Mouse (Mus musculus) MEL (cell line): ENCODE data around the gene Cdkl5. TPM values are rescaled to one million over a fixed set of nuclear protein-coding genes. Genes with fewer than 3 reads are reported as not detected.

Experiments used
- DNase-seq: peaks from one replicate; pipeline ENCODE4 v3.0.0; 2011; ENCODE audit warnings: low read depth, low spot score
- H3K27ac ChIP-seq: 2 replicates; pipeline ENCODE4 v1.5.1; 2012; ENCODE audit warnings: low read depth, mild to moderate bottlenecking, control low read depth, low read length, moderate library complexity; ENCODE audit not compliant: control insufficient read depth
- H3K27me3 ChIP-seq, 2 experiments: fragments of 150-350 bp in 1 of 2; sonication (generic) in 1 of 2; 2 replicates each; pipeline ENCODE4 v1.6.1; 2012; ENCODE audit warnings: low read length in 2 of 2, mild to moderate bottlenecking in 2 of 2, improper control_type of control experiment in 1 of 2, moderate library complexity in 1 of 2; ENCODE audit not compliant: insufficient read depth in 2 of 2, control insufficient read depth in 1 of 2
- H3K36me3 ChIP-seq, 2 experiments: 2 replicates each; pipeline ENCODE4 v1.6.1; 2012 to 2014; ENCODE audit warnings: low read length in 2 of 2, improper control_type of control experiment in 1 of 2, inconsistent platforms in 1 of 2, mild to moderate bottlenecking in 1 of 2; ENCODE audit not compliant: insufficient read depth in 2 of 2, control insufficient read depth in 1 of 2
- H3K4me1 ChIP-seq, 2 experiments: fragments of 150-350 bp in 1 of 2; sonication (generic) in 1 of 2; 2 replicates each; pipeline ENCODE4 v1.6.1; 2012; ENCODE audit warnings: low read length in 2 of 2, improper control_type of control experiment in 1 of 2, mild to moderate bottlenecking in 1 of 2; ENCODE audit not compliant: insufficient read depth in 2 of 2, control insufficient read depth in 1 of 2
- H3K4me3 ChIP-seq, 2 experiments: fragments of 150-350 bp in 1 of 2; sonication (generic) in 1 of 2; 2 replicates each; pipeline ENCODE4 v1.5.1; 2012; ENCODE audit warnings: low read depth in 2 of 2, low read length in 2 of 2, mild to moderate bottlenecking in 2 of 2, moderate library complexity in 2 of 2, control low read depth in 1 of 2, improper control_type of control experiment in 1 of 2; ENCODE audit not compliant: control insufficient read depth in 1 of 2, insufficient read depth in 1 of 2
- H3K79me2 ChIP-seq: 2 replicates; pipeline ENCODE4 v1.6.1; 2012; ENCODE audit warnings: mild to moderate bottlenecking, low read length, moderate library complexity; ENCODE audit not compliant: control insufficient read depth, poor library complexity, insufficient read depth
- H3K9ac ChIP-seq: 2 replicates; pipeline ENCODE4 v1.6.1; 2012; ENCODE audit warnings: low read depth, mild to moderate bottlenecking, control low read depth, low read length, moderate library complexity; ENCODE audit not compliant: control insufficient read depth, poor library complexity, severe bottlenecking
- H3K9me3 ChIP-seq: fragments of 150-350 bp; sonication (generic); replicated peaks from 2 replicates; pipeline ENCODE4 v1.6.1; 2012; ENCODE audit warnings: mild to moderate bottlenecking, low read length, improper control_type of control experiment, moderate library complexity; ENCODE audit not compliant: insufficient read depth
- BHLHE40 ChIP-seq: IDR thresholded peaks from 2 replicates; pipeline ENCODE4 v1.6.1; 2012; ENCODE audit warnings: low read depth, mild to moderate bottlenecking, inconsistent platforms, low read length, improper control_type of control experiment, borderline replicate concordance
- CHD1 ChIP-seq: IDR thresholded peaks from 2 replicates; pipeline ENCODE4 v1.6.1; 2012; ENCODE audit warnings: low read depth, mild to moderate bottlenecking, inconsistent platforms, low read length, improper control_type of control experiment
- E2F4 ChIP-seq: IDR thresholded peaks from 2 replicates; pipeline ENCODE4 v1.6.1; 2011; ENCODE audit warnings: low read depth, low read length, improper control_type of control experiment, borderline replicate concordance
- EP300 ChIP-seq, 2 experiments: IDR thresholded peaks; 2 replicates each; pipeline ENCODE4 v1.6.1; 2011; ENCODE audit warnings: improper control_type of control experiment in 2 of 2, low read length in 2 of 2, low read depth in 1 of 2, mild to moderate bottlenecking in 1 of 2
- ETS1 ChIP-seq: IDR thresholded peaks from 2 replicates; pipeline ENCODE4 v1.6.1; 2012; ENCODE audit warnings: low read depth, mild to moderate bottlenecking, inconsistent platforms, low read length, improper control_type of control experiment, moderate library complexity
- GATA1 ChIP-seq: IDR thresholded peaks from 2 replicates; pipeline ENCODE4 v1.6.1; 2011; ENCODE audit warnings: low read depth, low read length, improper control_type of control experiment
- HCFC1 ChIP-seq: IDR thresholded peaks from 2 replicates; pipeline ENCODE4 v1.6.1; 2012; ENCODE audit warnings: low read depth, mild to moderate bottlenecking, inconsistent platforms, low read length, improper control_type of control experiment, moderate library complexity
- JUND ChIP-seq: IDR thresholded peaks from 2 replicates; pipeline ENCODE4 v1.6.1; 2011; ENCODE audit warnings: low read depth, mild to moderate bottlenecking, improper control_type of control experiment, low read length
- KAT2A ChIP-seq: conservative IDR thresholded peaks from 2 replicates; pipeline ENCODE4 v1.6.1; 2012; ENCODE audit warnings: low read depth, low read length, improper control_type of control experiment, inconsistent platforms
- MAX ChIP-seq: IDR thresholded peaks from 2 replicates; pipeline ENCODE4 v1.6.1; 2011; ENCODE audit warnings: low read length, improper control_type of control experiment
- MXI1 ChIP-seq: IDR thresholded peaks from 2 replicates; pipeline ENCODE4 v1.6.1; 2011; ENCODE audit warnings: mild to moderate bottlenecking, low read depth, low read length, improper control_type of control experiment
- MYB ChIP-seq: IDR thresholded peaks from 2 replicates; pipeline ENCODE4 v1.6.1; 2011; ENCODE audit warnings: mild to moderate bottlenecking, low read depth, low read length, improper control_type of control experiment
- MYC ChIP-seq: IDR thresholded peaks from 2 replicates; pipeline ENCODE4 v1.6.1; 2011; ENCODE audit warnings: low read depth, mild to moderate bottlenecking, low read length, improper control_type of control experiment, moderate library complexity
- POLR2A ChIP-seq, 2 experiments: IDR thresholded peaks; 2 replicates each; pipeline ENCODE4 v1.6.1; 2011 to 2012; ENCODE audit warnings: low read length in 2 of 2, mild to moderate bottlenecking in 2 of 2, control low read depth in 1 of 2, improper control_type of control experiment in 1 of 2, low read depth in 1 of 2, moderate library complexity in 1 of 2; ENCODE audit not compliant: control insufficient read depth in 1 of 2, insufficient read depth in 1 of 2, poor library complexity in 1 of 2
- SIN3A ChIP-seq: IDR thresholded peaks from 2 replicates; pipeline ENCODE4 v1.6.1; 2012; ENCODE audit warnings: low read length, improper control_type of control experiment, inconsistent platforms
- SMC3 ChIP-seq: IDR thresholded peaks from 2 replicates; pipeline ENCODE4 v1.6.1; 2011; ENCODE audit warnings: low read depth, low read length, improper control_type of control experiment
- TBP ChIP-seq: IDR thresholded peaks from 2 replicates; pipeline ENCODE4 v1.8.0; 2011; ENCODE audit warnings: low read depth, low read length, improper control_type of control experiment
- TCF12 ChIP-seq: IDR thresholded peaks from 2 replicates; pipeline ENCODE4 v1.6.1; 2014; ENCODE audit warnings: low read depth, mild to moderate bottlenecking, inconsistent platforms, low read length, improper control_type of control experiment, moderate library complexity
- UBTF ChIP-seq: IDR thresholded peaks from 2 replicates; pipeline ENCODE4 v1.6.1; 2012; ENCODE audit warnings: low read depth, mild to moderate bottlenecking, inconsistent platforms, low read length, improper control_type of control experiment, moderate library complexity, borderline replicate concordance; ENCODE audit not compliant: insufficient read depth
- USF2 ChIP-seq, 2 experiments: IDR thresholded peaks; 2 replicates each; pipeline ENCODE4 v1.6.1; 2011 to 2012; ENCODE audit warnings: improper control_type of control experiment in 2 of 2, low read length in 2 of 2, borderline replicate concordance in 1 of 2, inconsistent platforms in 1 of 2, low read depth in 1 of 2, mild to moderate bottlenecking in 1 of 2; ENCODE audit not compliant: insufficient read depth in 1 of 2
- ZNF384 ChIP-seq: IDR thresholded peaks from 2 replicates; pipeline ENCODE4 v1.6.1; 2012; ENCODE audit warnings: low read depth, mild to moderate bottlenecking, inconsistent platforms, low read length, improper control_type of control experiment
- polyA plus RNA-seq, 2 experiments: library from polyadenylated mRNA; stranded (reverse) in 1 of 2; unstranded in 1 of 2; fragments of >175 nt in 1 of 2; fragments of >200 nt in 1 of 2; gene quantifications; 2 replicates each; pipeline versions ENCODE4 v1.2.1 to v1.2.4; 2012; ENCODE audit warnings: low replicate concordance in 2 of 2, low read depth in 1 of 2; ENCODE audit not compliant: insufficient read length in 2 of 2, insufficient read depth in 1 of 2, missing spikeins in 1 of 2
- total RNA-seq: library from RNA; depleted of rRNA; stranded (reverse); fragments of 300-350 nt; gene quantifications from 2 replicates; pipeline ENCODE4 v1.2.3, GENCODE M21; 2012

Cdkl5 gene
- total and polyA plus RNA-seq, 3 experiments = 1.7 to 2.8 TPM; not detected in 1

DNA sequence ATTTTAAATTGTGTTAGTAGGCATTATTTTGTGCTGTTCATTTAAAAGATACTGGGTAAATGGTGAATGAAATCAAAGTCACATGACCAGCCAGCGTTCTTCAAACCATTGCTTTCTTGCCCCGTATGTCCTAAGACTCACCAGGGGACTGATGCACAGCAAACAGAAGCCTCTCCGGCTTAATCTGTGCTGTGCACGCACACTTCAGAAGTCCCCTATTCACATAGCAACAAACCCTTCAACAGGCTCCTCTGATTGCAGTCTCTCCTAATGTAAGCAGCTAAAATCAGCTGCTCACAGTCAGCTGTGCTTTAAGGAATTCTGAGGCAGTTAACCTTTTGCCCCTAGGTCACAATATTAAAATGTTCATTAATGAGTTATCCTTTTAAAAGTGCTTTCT lies 129.5 kb downstream of the Cdkl5 start:
- Histone ChIP-seq H3K79me2 (no peaks in the 10 kb centered on the region), H3K27ac (no peak overlapping the region), H3K4me3 (no peak overlapping the region), H3K27me3 (no peaks in the 10 kb centered on the region), H3K4me1 (no peaks in the 10 kb centered on the region), H3K9ac (no peak overlapping the region), H3K36me3 (no peaks in the 10 kb centered on the region), H3K9me3 (no peaks in the 10 kb centered on the region)
- TF ChIP-seq KAT2A (no peak), ZNF384 (no peak), MXI1 (no peak), SIN3A (no peak), E2F4 (no peak), USF2 (IDR thresholded peaks at IDR 0.05; ENCODE audit: borderline replicate concordance in 1 of 2, insufficient read depth in 1 of 2, low read depth in 1 of 2, low read length in 2 of 2) (no peak), POLR2A (IDR thresholded peaks at IDR 0.05; ENCODE audit: control insufficient read depth in 1 of 2, insufficient read depth in 1 of 2, low read depth in 1 of 2, low read length in 2 of 2, poor library complexity in 1 of 2) (no peak), CHD1 (no peak), JUND (no peak), MYB (no peak), GATA1 (no peak), ETS1 (no peak)
- no peak for DNase-seq

DNA sequence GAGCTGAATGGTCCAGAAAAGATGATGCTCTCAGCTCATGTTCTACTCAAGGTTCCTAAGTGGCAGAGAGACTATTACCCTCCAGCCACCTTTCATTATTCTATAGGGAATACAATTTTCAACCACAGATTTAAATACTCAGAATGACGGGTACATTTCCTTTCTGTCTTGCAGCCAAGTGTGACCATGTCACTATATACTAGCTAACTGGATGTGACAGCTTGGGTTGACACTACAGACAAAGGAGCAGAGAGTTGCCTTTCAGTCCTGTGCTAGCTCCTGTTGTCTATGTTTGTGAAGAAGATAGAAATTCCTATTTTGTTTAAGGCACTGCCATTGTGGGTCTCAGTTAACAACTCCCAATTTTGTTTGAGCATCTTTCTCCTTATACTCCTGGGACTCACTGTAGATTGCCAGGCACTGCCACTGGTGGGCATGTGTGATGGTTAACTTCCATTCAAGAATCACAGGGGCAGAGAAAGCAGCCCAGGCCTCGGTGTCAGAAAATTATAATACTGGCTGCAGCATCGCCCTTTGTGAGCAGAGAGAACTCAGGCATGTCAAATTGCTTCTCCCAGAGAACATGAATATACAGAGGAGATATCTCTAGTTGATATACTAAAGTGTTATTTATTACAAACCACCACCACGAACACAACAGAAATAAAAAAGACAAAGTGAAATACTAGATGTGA lies 130.7 kb downstream of the Cdkl5 start:
- Histone ChIP-seq H3K4me3 (no peak overlapping the region), H3K9me3 (no peaks in the 10 kb centered on the region), H3K27me3 (no peaks in the 10 kb centered on the region), H3K79me2 (no peaks in the 10 kb centered on the region), H3K36me3 (no peaks in the 10 kb centered on the region), H3K27ac (no peak overlapping the region), H3K9ac (no peak overlapping the region), H3K4me1 (no peaks in the 10 kb centered on the region)
- TF ChIP-seq E2F4 = no peak
- TF ChIP-seq USF2 (IDR thresholded peaks at IDR 0.05; ENCODE audit: borderline replicate concordance in 1 of 2, insufficient read depth in 1 of 2, low read depth in 1 of 2, low read length in 2 of 2) = no peak
- no peak for TF ChIP-seq GATA1
- TF ChIP-seq SIN3A = no peak
- no peak for TF ChIP-seq MAX
- no peak for TF ChIP-seq UBTF
- TF ChIP-seq TCF12 = no peak
- TF ChIP-seq HCFC1 = no peak
- TF ChIP-seq MYC = no peak
- no peak for TF ChIP-seq ZNF384
- TF ChIP-seq EP300 (IDR thresholded peaks at IDR 0.05; ENCODE audit: low read depth in 1 of 2, low read length in 2 of 2) = no peak
- TF ChIP-seq TBP = no peak
- no peak for TF ChIP-seq BHLHE40
- TF ChIP-seq JUND = no peak
- no peak for TF ChIP-seq SMC3
- TF ChIP-seq, all 39 proteins: peak for 0
- DNase-seq = no peak
